Mouse (Mus musculus) forebrain, embryonic 14.5 days (tissue): ENCODE measurements at regions not wholly inside any gene's neighbourhood (a gene's known extent, or its start where the extent isn't known, plus 50 kb on each side); places are given as distances from the start of the nearest gene placed in this dataset.

Source experiments
- ATAC-seq: fragments of 200-750 bp; cut with Nextera tagmentation; 2 replicates; pipeline ENCODE4 v1.8.0; 2017; ENCODE audit warnings: mild to moderate bottlenecking, moderate library complexity
- DNase-seq: peaks from one replicate; pipeline ENCODE4 v3.0.0-alpha.2; 2015; ENCODE audit warnings: low spot score
- H3K27ac ChIP-seq: fragments of 300-500 bp; sonication (generic); 2 replicates; pipeline ENCODE4 v1.5.1; 2014; ENCODE audit warnings: low read depth, mild to moderate bottlenecking, control low read depth, low read length, moderate library complexity
- H3K27me3 ChIP-seq: fragments of 300-500 bp; sonication (generic); replicated peaks from 2 replicates; pipeline ENCODE4 v1.6.1; 2014; ENCODE audit warnings: low read length, control low read depth, mixed read lengths; ENCODE audit not compliant: control insufficient read depth, insufficient read depth
- H3K36me3 ChIP-seq: fragments of 300-500 bp; sonication (generic); 2 replicates; pipeline ENCODE4 v1.6.1; 2014; ENCODE audit warnings: low read length, control low read depth; ENCODE audit not compliant: control insufficient read depth, insufficient read depth
- H3K4me1 ChIP-seq: fragments of 300-500 bp; sonication (generic); 2 replicates; pipeline ENCODE4 v1.6.1; 2014; ENCODE audit warnings: antibody characterized with exemption, low read length, control low read depth; ENCODE audit not compliant: control insufficient read depth, insufficient read depth
- H3K4me2 ChIP-seq: fragments of 300-500 bp; sonication (generic); 2 replicates; pipeline ENCODE4 v1.6.1; 2014; ENCODE audit warnings: mild to moderate bottlenecking, control low read depth, low read length
- H3K4me3 ChIP-seq: fragments of 300-500 bp; sonication (generic); 2 replicates; pipeline ENCODE4 v1.5.1; 2014; ENCODE audit warnings: low read depth, low read length, control low read depth
- H3K9ac ChIP-seq: fragments of 300-500 bp; sonication (generic); 2 replicates; pipeline ENCODE4 v1.6.1; 2014; ENCODE audit warnings: mild to moderate bottlenecking, low read length, control low read depth, moderate library complexity
- H3K9me3 ChIP-seq: fragments of 300-500 bp; sonication (generic); replicated peaks from 2 replicates; pipeline ENCODE4 v1.6.1; 2016; ENCODE audit warnings: low read length, control low read depth, mixed read lengths; ENCODE audit not compliant: control insufficient read depth
- WGBS: fragments of 180-500 bp; shearing (Covaris S2); extraction: QIAGEN DNeasy Blood & Tissue Kit; methylation state at CpG from one replicate; pipeline ENCODE4 v1.1.7; 2014; 5-methylcytosine and 5-hydroxymethylcytosine counted together

DNA sequence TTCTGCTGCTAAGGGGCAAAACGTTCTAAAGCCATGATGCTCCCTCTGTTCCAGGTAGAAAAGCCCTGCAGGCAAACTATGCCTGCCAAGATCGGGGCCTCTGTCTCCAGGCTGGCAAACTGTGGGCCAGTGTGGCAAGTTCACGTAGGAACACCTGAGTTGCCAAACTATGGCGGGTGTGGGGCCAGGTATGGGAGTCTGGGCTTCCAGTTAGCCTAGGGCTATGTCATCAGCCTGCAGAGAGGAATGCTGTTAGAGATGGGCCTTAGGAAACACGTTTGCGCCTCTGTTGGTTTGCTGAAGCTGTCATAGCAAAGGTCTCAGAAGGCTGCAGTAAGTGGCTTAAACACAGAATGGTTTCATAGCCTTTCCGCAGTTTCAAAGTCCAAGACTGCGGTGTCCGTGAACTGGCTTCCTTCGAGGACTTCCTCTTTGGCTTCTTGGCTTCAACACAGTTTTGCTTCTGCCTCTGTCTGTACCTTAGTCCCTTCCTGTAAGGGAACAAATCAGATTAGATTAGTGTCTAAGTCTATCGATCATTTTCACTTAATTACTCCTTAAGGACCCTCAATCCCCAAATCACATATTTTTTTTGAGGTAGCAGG lies 110.1 kb downstream of the Snx18 start:
- no peak overlapping the region for H3K4me3 ChIP-seq
- no peak overlapping the region for H3K9ac ChIP-seq
- H3K9me3 ChIP-seq: no peaks in the 10 kb centered on the region
- no peak overlapping the region for H3K4me2 ChIP-seq
- H3K36me3 ChIP-seq: no peaks in the 10 kb centered on the region
- ATAC-seq: no peak
- no peaks in the 10 kb centered on the region for H3K4me1 ChIP-seq
- no peak for DNase-seq
- no peak overlapping the region for H3K27ac ChIP-seq
- H3K27me3 ChIP-seq: no peaks in the 10 kb centered on the region
- WGBS: 91% methylated on average over 11 of the region's 11 CpGs

GRCm38 (mm10) chr13:113502528-113502927 lies 115.8 kb downstream of the Snx18 start:
- H3K27ac ChIP-seq: no peak overlapping the region
- WGBS: 88% methylated on average over 6 of the region's 6 CpGs
- H3K27me3 ChIP-seq: no peaks in the 10 kb centered on the region
- ATAC-seq (no peak), DNase-seq (no peak)
- H3K36me3 ChIP-seq: no peaks in the 10 kb centered on the region
- no peaks in the 10 kb centered on the region for H3K9me3 ChIP-seq
- no peaks in the 10 kb centered on the region for H3K4me1 ChIP-seq
- no peak overlapping the region for H3K4me2 ChIP-seq
- no peak overlapping the region for H3K9ac ChIP-seq
- no peak overlapping the region for H3K4me3 ChIP-seq

DNA sequence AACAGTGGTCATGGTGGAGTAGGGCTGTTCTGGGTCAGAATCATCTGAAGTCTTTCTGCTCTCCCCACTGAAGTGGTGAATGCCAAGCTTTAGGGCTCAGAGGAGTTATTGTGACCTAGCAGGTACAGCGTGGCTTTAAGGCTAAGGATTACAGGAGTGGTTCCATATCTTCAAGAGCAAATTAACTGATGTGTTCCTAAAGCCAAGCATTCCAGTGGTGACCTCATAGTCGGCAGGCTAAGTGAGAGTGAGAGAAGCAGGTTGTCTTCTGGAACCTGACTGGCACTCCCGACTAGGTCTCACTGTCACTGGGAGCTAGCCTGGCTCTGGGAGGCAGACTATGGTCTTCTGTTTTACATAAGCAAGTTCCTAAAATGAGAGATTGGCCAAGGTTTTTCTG lies 116.3 kb downstream of the Snx18 start:
- Histone ChIP-seq H3K9ac (no peak overlapping the region), H3K27me3 (no peaks in the 10 kb centered on the region), H3K4me3 (no peak overlapping the region), H3K27ac (no peak overlapping the region), H3K9me3 (no peaks in the 10 kb centered on the region), H3K4me2 (no peak overlapping the region), H3K36me3 (no peaks in the 10 kb centered on the region), H3K4me1 (no peaks in the 10 kb centered on the region)
- ATAC-seq (no peak), DNase-seq (no peak)
- WGBS: 82% methylated on average over 3 of the region's 3 CpGs

- 81% methylated on average over 3 of the region's 3 CpGs for WGBS
Observed at GRCm38 (mm10) chr13:113500373-113500990, 117.9 kb downstream of the Snx18 start.

DNA sequence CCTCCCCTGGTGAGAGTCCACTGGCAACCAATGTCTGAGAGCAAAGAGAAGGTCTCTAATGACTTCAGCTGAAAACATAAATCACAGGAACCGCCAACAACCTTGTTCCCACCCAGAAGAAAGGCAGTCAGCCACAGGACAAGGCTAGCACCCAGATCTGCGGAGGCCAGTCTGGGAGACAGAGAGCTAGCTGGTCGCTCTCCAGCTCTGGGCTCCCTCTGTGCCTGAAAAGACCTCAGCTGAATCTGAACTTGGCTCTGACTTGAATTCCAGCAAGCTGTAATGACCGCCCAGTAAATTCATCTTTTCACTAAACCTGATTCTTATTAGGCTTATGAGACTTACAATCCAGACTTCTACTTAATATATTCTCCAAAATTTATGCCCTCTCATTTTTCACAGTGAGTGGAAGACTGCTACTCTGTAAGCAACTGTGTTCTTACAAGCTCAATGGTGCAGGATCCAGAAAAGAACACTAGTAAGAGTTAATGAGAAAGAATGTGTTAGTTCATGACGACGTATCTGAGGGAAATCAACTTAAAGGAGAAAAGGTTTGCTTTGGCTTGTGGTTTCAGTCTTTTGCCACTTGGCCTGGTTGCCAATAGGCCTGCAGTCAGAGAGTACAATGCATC lies 119.2 kb downstream of the Snx18 start:
- Histone ChIP-seq H3K27ac (no peak overlapping the region), H3K4me2 (no peak overlapping the region), H3K9ac (no peak overlapping the region), H3K36me3 (no peaks in the 10 kb centered on the region), H3K27me3 (no peaks in the 10 kb centered on the region), H3K4me1 (no peaks in the 10 kb centered on the region), H3K9me3 (no peaks in the 10 kb centered on the region), H3K4me3 (no peak overlapping the region)
- 90% methylated on average over 6 of the region's 6 CpGs for WGBS
- ATAC-seq (no peak), DNase-seq (no peak)

More at GRCm38 (mm10) chr13:113500373-113500990, 117.9 kb downstream of the Snx18 start:
- Histone ChIP-seq H3K4me3 (no peak overlapping the region), H3K27ac (no peak overlapping the region), H3K27me3 (no peaks in the 10 kb centered on the region), H3K9ac (no peak overlapping the region), H3K9me3 (no peaks in the 10 kb centered on the region), H3K4me1 (no peaks in the 10 kb centered on the region), H3K36me3 (no peaks in the 10 kb centered on the region), H3K4me2 (no peak overlapping the region)
- no peak for DNase-seq
- ATAC-seq: no peak

DNA sequence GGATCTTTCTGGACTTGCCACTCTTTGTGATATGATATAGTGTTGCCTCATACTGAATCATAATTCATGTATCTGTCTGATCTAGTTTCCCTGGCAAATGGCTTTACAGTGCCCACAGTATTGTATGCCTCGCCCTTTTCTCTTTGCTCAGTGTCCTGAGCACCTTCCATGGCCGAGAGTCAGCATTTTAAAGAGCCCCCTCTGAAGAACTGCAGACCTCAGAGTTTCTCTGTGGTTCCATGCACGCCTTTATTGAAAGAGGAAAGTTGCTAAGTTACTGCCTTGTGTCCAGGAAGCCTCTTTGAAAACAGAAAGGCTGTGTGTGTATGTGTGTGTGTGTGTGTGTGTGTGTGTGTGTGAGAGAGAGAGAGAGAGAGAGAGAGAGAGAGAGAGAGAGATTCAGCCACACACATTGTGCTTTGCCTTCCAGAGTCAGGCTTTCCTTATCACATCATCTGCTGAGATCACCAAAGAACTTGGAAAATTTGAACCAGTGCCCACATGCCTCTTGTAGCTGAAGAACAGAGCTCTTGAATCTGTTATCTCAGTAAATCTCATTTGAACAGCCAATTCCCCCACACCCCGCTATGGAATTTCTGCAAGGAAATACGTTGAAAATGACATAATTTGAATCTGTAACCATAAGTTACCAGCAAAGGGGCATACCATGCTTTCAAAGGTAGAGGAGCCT lies 122.6 kb downstream of the Snx18 start:
- DNase-seq (peak; percentile 24), ATAC-seq (no peak)
- WGBS: 77% methylated on average over 5 of the region's 5 CpGs
- H3K4me3 ChIP-seq: no peak overlapping the region
- no peaks in the 10 kb centered on the region for H3K27me3 ChIP-seq
- no peak overlapping the region for H3K4me2 ChIP-seq
- H3K9me3 ChIP-seq: no peaks in the 10 kb centered on the region
- no peaks in the 10 kb centered on the region for H3K4me1 ChIP-seq
- no peaks in the 10 kb centered on the region for H3K36me3 ChIP-seq
- no peak overlapping the region for H3K27ac ChIP-seq
- no peak overlapping the region for H3K9ac ChIP-seq

- Histone ChIP-seq H3K9me3 (no peaks in the 10 kb centered on the region), H3K27me3 (no peaks in the 10 kb centered on the region), H3K27ac (no peak overlapping the region), H3K4me1 (no peaks in the 10 kb centered on the region), H3K4me2 (no peak overlapping the region), H3K4me3 (no peak overlapping the region), H3K9ac (no peak overlapping the region), H3K36me3 (no peaks in the 10 kb centered on the region)
- WGBS: 93% methylated on average over 3 of the region's 3 CpGs
- DNase-seq: no peak
- no peak for ATAC-seq
Observed at GRCm38 (mm10) chr13:113495136-113495535, 123.2 kb downstream of the Snx18 start.

DNA sequence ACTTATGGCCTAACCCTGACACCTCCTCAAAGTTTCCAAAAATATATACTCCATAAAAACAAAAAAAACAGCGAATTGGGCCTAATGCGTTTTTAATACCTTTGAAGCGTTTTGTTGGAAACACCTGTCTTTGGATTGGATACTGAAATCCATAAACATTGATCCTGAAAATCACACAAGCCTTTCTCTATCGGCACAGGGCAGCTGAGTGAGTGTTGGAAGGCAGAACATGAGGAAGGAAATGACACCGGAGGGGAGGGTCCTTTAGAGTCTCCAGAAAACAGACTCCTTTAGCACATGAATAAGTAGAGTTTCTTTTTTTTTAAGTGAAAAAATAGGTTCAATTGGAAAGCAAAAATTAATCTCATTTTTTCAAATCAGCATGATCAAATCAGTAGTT lies 123.7 kb downstream of the Snx18 start:
- no peaks in the 10 kb centered on the region for H3K27me3 ChIP-seq
- H3K27ac ChIP-seq: no peak overlapping the region
- whole genome bisulfite sequencing: 94% methylated on average over 5 of the region's 5 CpGs
- no peaks in the 10 kb centered on the region for H3K9me3 ChIP-seq
- no peak overlapping the region for H3K4me3 ChIP-seq
- no peaks in the 10 kb centered on the region for H3K4me1 ChIP-seq
- DNase-seq: no peak
- ATAC-seq: no peak
- H3K36me3 ChIP-seq: no peaks in the 10 kb centered on the region
- no peak overlapping the region for H3K9ac ChIP-seq
- H3K4me2 ChIP-seq: no peak overlapping the region
